Mouse (Mus musculus): ENCODE measurements around the gene Wrap73. TPM values are rescaled to one million over a fixed set of nuclear protein-coding genes. Genes with fewer than 3 reads are reported as not detected.

Gene Wrap73
- 17.3 and 19.9 TPM in 2 replicates for polyA plus RNA-seq (2015; fragmentation: Nextera tagmentation; extraction: Ambion mirVana)

DNA sequence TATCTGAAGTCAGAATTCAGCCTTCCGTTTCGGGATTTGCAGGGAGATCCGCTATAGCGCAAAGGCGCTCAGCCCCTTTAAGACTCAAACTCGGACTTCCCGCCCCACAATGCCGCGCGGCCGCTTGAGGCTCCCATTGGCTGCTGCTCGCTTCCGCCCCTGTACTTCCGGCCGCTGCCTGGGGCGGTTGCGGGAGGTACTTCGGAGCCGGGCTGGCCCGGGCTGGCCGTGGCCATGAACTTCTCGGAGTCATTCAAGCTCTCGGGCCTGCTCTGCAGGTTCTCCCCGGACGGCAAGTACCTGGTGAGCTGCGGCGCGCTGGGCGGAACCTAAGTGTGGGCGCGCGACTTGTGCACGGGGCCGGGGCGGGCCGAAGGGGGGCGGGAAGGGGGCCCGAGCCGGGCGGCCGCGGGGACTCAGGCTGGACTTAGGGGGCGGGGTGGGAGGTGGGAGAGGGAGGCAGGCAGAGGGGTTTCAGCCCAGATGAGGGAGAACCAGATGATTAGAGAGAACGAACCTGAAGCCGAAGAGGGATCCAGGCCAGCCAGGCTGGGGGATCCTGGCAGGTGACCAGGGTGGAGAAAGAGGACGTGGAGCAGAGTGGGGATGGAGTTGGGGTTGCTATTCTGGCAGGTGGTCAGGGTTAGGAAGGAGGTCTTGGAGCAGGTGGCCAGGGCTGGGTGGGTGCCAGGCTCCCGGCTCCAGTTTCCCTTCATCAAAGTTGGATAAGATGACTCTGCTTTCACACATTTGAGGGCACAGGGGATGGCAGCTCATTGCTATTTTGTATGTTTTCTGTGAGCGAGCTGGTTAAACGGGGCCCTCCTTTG, at the start of gene Wrap73:
Gene Wrap73 (plus strand): TSS at position 162 of the 830 bp plus-strand sequence.
- under 1% methylated on average over 44 of the region's 49 CpGs for WGBS

DNA sequence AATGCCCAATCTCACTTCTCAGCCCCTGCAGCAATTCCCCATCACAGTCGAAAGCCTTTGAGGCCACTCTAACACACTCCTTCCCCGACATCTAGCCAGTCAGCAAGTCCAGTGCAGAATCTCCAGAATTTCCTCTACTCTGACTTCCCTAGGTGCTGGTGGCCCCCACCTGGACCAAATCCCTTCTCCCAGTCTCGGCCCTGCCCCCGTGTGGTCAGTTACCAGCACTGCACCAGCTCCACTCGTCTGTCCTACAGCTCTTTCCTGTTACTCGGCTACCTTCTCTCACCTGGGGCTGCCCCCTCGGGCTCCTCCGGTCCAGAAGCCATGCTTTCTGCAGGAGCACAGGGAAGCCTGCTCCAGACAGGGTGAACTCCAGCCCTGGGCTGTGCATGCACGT, 49.0 kb upstream of the Wrap73 start:
- WGBS: 16% methylated on average over 9 of the region's 9 CpGs
- DNase-seq (ENCODE audit: low spot score) (peak; percentile 62), ATAC-seq (ENCODE audit: low FRiP score, low TSS enrichment) (no peak; the same call in 1 of the 2 replicates)
- Histone ChIP-seq H3K9ac (ENCODE audit: low read length) (no peak overlapping the region), H3K27me3 (ENCODE audit: control insufficient read depth, insufficient read depth, low read length) (no peaks in the 10 kb centered on the region), H3K36me3 (ENCODE audit: control insufficient read depth, insufficient read depth, low read length) (no peaks in the 10 kb centered on the region), H3K4me1 (replicated peaks; ENCODE audit: control insufficient read depth, insufficient read depth) (no peaks in the 10 kb centered on the region), H3K4me2 (replicated peaks; ENCODE audit: low read depth) (no peak overlapping the region), H3K9me3 (ENCODE audit: control insufficient read depth, low read length) (no peaks in the 10 kb centered on the region), H3K27ac (replicated peaks) (no peak overlapping the region), H3K4me3 (ENCODE audit: low read depth, low read length) (no peak overlapping the region)
- TF ChIP-seq EP300 (optimal IDR thresholded peaks at IDR 0.05) (no peak), CTCF (IDR thresholded peaks at IDR 0.05; ENCODE audit: low read depth) (peak; percentile 76)

More for the DNA sequence above, at the start of gene Wrap73:
- peak within 1 kb of the TSS; percentile 78 for H3K4me2 ChIP-seq (replicated peaks; ENCODE audit: low read depth)
- no peaks in the 10 kb centered on the region for H3K9me3 ChIP-seq (ENCODE audit: control insufficient read depth, low read length)
- peak within 1 kb of the TSS; percentile 74 for H3K9ac ChIP-seq (ENCODE audit: low read length)
- H3K27ac ChIP-seq (replicated peaks): peak within 1 kb of the TSS; percentile 80
- H3K27me3 ChIP-seq (ENCODE audit: control insufficient read depth, insufficient read depth, low read length): peaks cover 7% of the 10 kb centered on the region; the same call in 1 of the 2 replicates
- H3K4me3 ChIP-seq (ENCODE audit: low read depth, low read length): peak within 1 kb of the TSS; percentile 74
- ATAC-seq (ENCODE audit: low FRiP score, low TSS enrichment) (peak; percentile 94), DNase-seq (ENCODE audit: low spot score) (peak; percentile 93)
- TF ChIP-seq CTCF (IDR thresholded peaks at IDR 0.05; ENCODE audit: low read depth) (peak; percentile 9; the same call in 1 of the 2 replicates), EP300 (optimal IDR thresholded peaks at IDR 0.05) (no peak)
- H3K4me1 ChIP-seq (replicated peaks; ENCODE audit: control insufficient read depth, insufficient read depth): peaks cover 11% of the 10 kb centered on the region
- no peaks in the 10 kb centered on the region for H3K36me3 ChIP-seq (ENCODE audit: control insufficient read depth, insufficient read depth, low read length)

DNA sequence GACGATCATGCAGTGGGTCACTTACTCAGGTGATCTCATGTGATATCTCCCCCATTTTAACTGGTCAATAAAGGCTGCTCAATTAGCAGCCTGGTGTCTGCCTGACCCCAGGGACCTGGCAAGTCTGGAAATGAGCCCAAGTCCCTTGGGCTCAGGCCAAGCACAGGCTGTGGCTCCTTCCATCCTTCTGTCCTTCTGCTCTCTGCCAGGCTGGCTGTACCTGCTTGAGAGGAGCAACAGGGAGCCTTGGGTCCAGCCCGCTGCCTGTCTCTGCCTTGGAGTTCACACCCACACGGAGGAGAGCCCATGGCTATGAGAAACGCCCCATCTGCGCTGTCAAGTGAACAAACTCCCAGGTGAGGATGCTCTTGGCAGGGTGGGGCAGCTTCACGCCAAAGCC, 46.1 kb upstream of the Wrap73 start:
- no peak overlapping the region for H3K4me3 ChIP-seq (ENCODE audit: low read depth, low read length)
- no peak for DNase-seq (ENCODE audit: low spot score)
- H3K36me3 ChIP-seq (ENCODE audit: control insufficient read depth, insufficient read depth, low read length): no peaks in the 10 kb centered on the region
- H3K9me3 ChIP-seq (ENCODE audit: control insufficient read depth, low read length): no peaks in the 10 kb centered on the region
- no peak overlapping the region for H3K9ac ChIP-seq (ENCODE audit: low read length)
- H3K4me1 ChIP-seq (replicated peaks; ENCODE audit: control insufficient read depth, insufficient read depth): no peaks in the 10 kb centered on the region
- no peaks in the 10 kb centered on the region for H3K27me3 ChIP-seq (ENCODE audit: control insufficient read depth, insufficient read depth, low read length)
- H3K27ac ChIP-seq (replicated peaks): no peak overlapping the region
- no peak overlapping the region for H3K4me2 ChIP-seq (replicated peaks; ENCODE audit: low read depth)
- WGBS: 22% methylated on average over 6 of the region's 6 CpGs
- TF ChIP-seq CTCF (IDR thresholded peaks at IDR 0.05; ENCODE audit: low read depth): no peak
- no peak for TF ChIP-seq EP300 (optimal IDR thresholded peaks at IDR 0.05)
- ATAC-seq (ENCODE audit: low FRiP score, low TSS enrichment): no peak

DNA sequence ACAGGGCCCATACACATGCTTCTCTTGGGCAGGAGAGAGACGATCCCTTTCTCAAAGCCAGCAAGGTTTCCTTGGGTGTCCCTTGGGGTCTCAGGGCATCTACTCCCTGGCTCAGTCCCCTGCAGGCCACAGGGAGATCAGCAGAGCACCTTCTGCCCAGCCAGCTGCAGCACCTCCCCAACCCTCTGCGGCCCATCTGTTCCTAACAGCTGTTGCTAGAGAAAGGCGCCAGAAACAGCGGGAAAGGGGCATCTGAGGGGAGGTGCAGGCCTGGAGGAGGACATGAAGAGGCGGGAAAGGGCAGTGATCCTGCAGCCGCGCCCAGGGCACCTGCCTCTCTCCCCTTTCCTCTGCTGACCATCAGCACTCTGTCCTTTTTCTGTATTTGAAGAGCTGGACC, 42.8 kb upstream of the Wrap73 start:
- Histone ChIP-seq H3K4me2 (replicated peaks; ENCODE audit: low read depth) (no peak overlapping the region), H3K9me3 (ENCODE audit: control insufficient read depth, low read length) (no peaks in the 10 kb centered on the region), H3K4me1 (replicated peaks; ENCODE audit: control insufficient read depth, insufficient read depth) (no peaks in the 10 kb centered on the region), H3K27ac (replicated peaks) (no peak overlapping the region), H3K36me3 (ENCODE audit: control insufficient read depth, insufficient read depth, low read length) (no peaks in the 10 kb centered on the region), H3K4me3 (ENCODE audit: low read depth, low read length) (no peak overlapping the region), H3K9ac (ENCODE audit: low read length) (no peak overlapping the region), H3K27me3 (ENCODE audit: control insufficient read depth, insufficient read depth, low read length) (no peaks in the 10 kb centered on the region)
- 46% methylated on average over 7 of the region's 7 CpGs for WGBS
- no peak for TF ChIP-seq EP300 (optimal IDR thresholded peaks at IDR 0.05)
- ATAC-seq (ENCODE audit: low FRiP score, low TSS enrichment) (no peak), DNase-seq (ENCODE audit: low spot score) (no peak)

DNA sequence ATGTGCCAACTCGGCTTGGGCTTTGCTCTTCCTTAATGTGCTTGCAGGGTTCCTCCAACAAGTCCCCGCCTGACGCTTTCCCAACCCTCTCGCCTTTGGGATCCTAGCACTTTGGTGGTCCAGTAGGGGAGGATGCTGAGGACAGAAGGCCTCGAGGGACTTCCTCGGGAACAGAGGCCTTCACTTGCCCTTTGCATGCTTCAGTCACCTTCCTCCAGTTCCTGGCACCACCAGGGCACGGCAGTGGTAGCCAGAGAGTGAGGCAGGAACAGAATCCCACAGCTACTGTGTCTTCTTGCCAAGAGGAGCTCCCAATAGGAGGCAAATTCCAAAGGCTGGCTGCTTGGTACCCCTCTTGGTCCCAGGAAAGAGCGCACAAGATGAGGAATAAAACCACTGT, 38.8 kb upstream of the Wrap73 start:
- H3K4me2 ChIP-seq (replicated peaks; ENCODE audit: low read depth): no peak overlapping the region
- no peaks in the 10 kb centered on the region for H3K9me3 ChIP-seq (ENCODE audit: control insufficient read depth, low read length)
- no peak overlapping the region for H3K9ac ChIP-seq (ENCODE audit: low read length)
- DNase-seq (ENCODE audit: low spot score): no peak
- H3K4me3 ChIP-seq (ENCODE audit: low read depth, low read length): no peak overlapping the region
- ATAC-seq (ENCODE audit: low FRiP score, low TSS enrichment): no peak
- no peaks in the 10 kb centered on the region for H3K4me1 ChIP-seq (replicated peaks; ENCODE audit: control insufficient read depth, insufficient read depth)
- H3K27ac ChIP-seq (replicated peaks): no peak overlapping the region
- WGBS: 66% methylated on average over 8 of the region's 8 CpGs
- no peaks in the 10 kb centered on the region for H3K27me3 ChIP-seq (ENCODE audit: control insufficient read depth, insufficient read depth, low read length)
- no peaks in the 10 kb centered on the region for H3K36me3 ChIP-seq (ENCODE audit: control insufficient read depth, insufficient read depth, low read length)
- no peak for TF ChIP-seq CTCF (IDR thresholded peaks at IDR 0.05; ENCODE audit: low read depth)
- TF ChIP-seq EP300 (optimal IDR thresholded peaks at IDR 0.05): no peak

DNA sequence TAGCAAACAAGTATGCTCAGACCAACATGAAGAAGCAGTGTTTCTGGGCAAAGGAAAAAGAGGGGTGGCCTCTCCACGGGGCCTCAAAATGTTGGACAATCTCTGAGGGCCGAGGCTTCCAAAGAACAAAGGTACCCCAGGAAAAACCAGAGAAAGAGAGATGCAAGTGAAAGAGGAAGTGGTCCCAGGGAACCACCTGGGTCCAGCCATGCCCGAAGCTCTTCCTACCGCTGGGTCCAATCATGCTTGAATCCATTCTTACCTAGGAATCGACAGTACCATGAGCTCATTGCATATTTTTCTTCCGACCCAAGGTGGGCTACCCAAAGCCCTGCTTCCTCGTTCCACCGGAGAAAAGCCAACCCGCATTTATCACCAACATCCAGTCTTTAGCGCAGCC, 38.3 kb upstream of the Wrap73 start:
- H3K9ac ChIP-seq (ENCODE audit: low read length): no peak overlapping the region
- H3K4me1 ChIP-seq (replicated peaks; ENCODE audit: control insufficient read depth, insufficient read depth): no peaks in the 10 kb centered on the region
- H3K27me3 ChIP-seq (ENCODE audit: control insufficient read depth, insufficient read depth, low read length): no peaks in the 10 kb centered on the region
- no peak overlapping the region for H3K4me3 ChIP-seq (ENCODE audit: low read depth, low read length)
- DNase-seq (ENCODE audit: low spot score): no peak
- ATAC-seq (ENCODE audit: low FRiP score, low TSS enrichment): no peak
- H3K36me3 ChIP-seq (ENCODE audit: control insufficient read depth, insufficient read depth, low read length): no peaks in the 10 kb centered on the region
- TF ChIP-seq CTCF (IDR thresholded peaks at IDR 0.05; ENCODE audit: low read depth) (no peak), EP300 (optimal IDR thresholded peaks at IDR 0.05) (no peak)
- H3K27ac ChIP-seq (replicated peaks): no peak overlapping the region
- H3K4me2 ChIP-seq (replicated peaks; ENCODE audit: low read depth): no peak overlapping the region
- no peaks in the 10 kb centered on the region for H3K9me3 ChIP-seq (ENCODE audit: control insufficient read depth, low read length)
- WGBS: 88% methylated on average over 10 of the region's 10 CpGs
